ENCODE assay signal across 16 mouse cellular contexts in genomic region chr3:17791381-17792320, GRCm38 (mm10).
DNase-seq lines count a peak whose midpoint lies in the region; ATAC-seq lines count a peak whose summit lies in the region.
"Had no signal": no experiment of that assay in that cellular context is flagged by ENCODE, and none has a peak within 500 bp of the region (broad histone marks: within the 10 kb centered on the region; RNA-seq: fewer than 3 reads in every experiment).

No protein-coding gene starts in this region.

- peaks cover 21% of the 10 kb centered on the region for H3K4me1 ChIP-seq in forebrain, embryonic 11.5 days (replicated peaks; ENCODE audit: control insufficient read depth, insufficient read depth, low read length)
- H3K4me1 ChIP-seq in hindbrain, embryonic 15.5 days (replicated peaks): peaks cover 17% of the 10 kb centered on the region
- H3K4me1 ChIP-seq in neural tube, embryonic 13.5 days (replicated peaks): peaks cover 22% of the 10 kb centered on the region

- no peaks in the 10 kb centered on the region for H3K9me3 ChIP-seq in forebrain, embryonic 11.5 days (ENCODE audit: control insufficient read depth, low read length)
- no peaks in the 10 kb centered on the region for H3K9me3 ChIP-seq in hindbrain, embryonic 15.5 days
- H3K9me3 ChIP-seq in neural tube, embryonic 13.5 days: no peaks in the 10 kb centered on the region
- H3K9me3 ChIP-seq: heart, embryonic 13.5 days; stomach, embryonic 15.5 days had no signal

- DNase-seq in embryo, embryonic 11 days: peak; percentile 52
- no peak for DNase-seq in forebrain, embryonic 11.5 days (ENCODE audit: low spot score)
- DNase-seq in frontal cortex, postnatal 14 days (ENCODE audit: low spot score in 2 of 2): no peak
- DNase-seq in right cerebral cortex, adult 2 months (ENCODE audit: low spot score in 2 of 2): no peak
- DNase-seq in heart, adult 11 months: no peak
- DNase-seq: adrenal gland, postnatal 25 days; cerebellum, adult 11 months; gastrocnemius, adult 2 months; kidney, postnatal 36 days; left cerebral cortex, postnatal 4 days; liver, postnatal 0 days had no signal

- WGBS in forebrain, embryonic 11.5 days: 11% methylated on average over 8 of the region's 8 CpGs
- WGBS in hindbrain, embryonic 15.5 days: 17% methylated on average over 8 of the region's 8 CpGs
- WGBS in neural tube, embryonic 13.5 days: 9% methylated on average over 8 of the region's 8 CpGs

- H3K36me3 ChIP-seq in forebrain, embryonic 11.5 days (ENCODE audit: control insufficient read depth, insufficient read depth, low read length): 0 out of 2 replicates have a peak, but pooled peaks cover 5% of the 10 kb centered on the region
- peaks cover 4% of the 10 kb centered on the region; the same call in 1 of the 2 replicates for H3K36me3 ChIP-seq in hindbrain, embryonic 15.5 days
- H3K36me3 ChIP-seq in neural tube, embryonic 13.5 days: peaks cover 14% of the 10 kb centered on the region; the same call in 1 of the 2 replicates
- H3K36me3 ChIP-seq: heart, embryonic 13.5 days; stomach, embryonic 15.5 days had no signal

- H3K4me2 ChIP-seq in forebrain, embryonic 11.5 days (ENCODE audit: low read depth, low read length, severe bottlenecking): peak overlapping the region; percentile 38
- H3K4me2 ChIP-seq in hindbrain, embryonic 15.5 days: peak overlapping the region; percentile 98
- H3K4me2 ChIP-seq in neural tube, embryonic 13.5 days: peak overlapping the region; percentile 45
- H3K4me2 ChIP-seq: stomach, embryonic 15.5 days had no signal

- peak overlapping the region; percentile 74 for H3K4me3 ChIP-seq in forebrain, embryonic 11.5 days (ENCODE audit: low read depth, low read length)
- H3K4me3 ChIP-seq in hindbrain, embryonic 15.5 days: peak overlapping the region; percentile 66
- H3K4me3 ChIP-seq in neural tube, embryonic 13.5 days: peak overlapping the region; percentile 70
- H3K4me3 ChIP-seq: gastrocnemius, adult 2 months; stomach, embryonic 15.5 days had no signal

- peak overlapping the region; percentile 95 for H3K27ac ChIP-seq in forebrain, embryonic 11.5 days (ENCODE audit: low read depth, low read length)
- peak overlapping the region; percentile 99 for H3K27ac ChIP-seq in hindbrain, embryonic 15.5 days (replicated peaks)
- peak overlapping the region; percentile 100 for H3K27ac ChIP-seq in neural tube, embryonic 13.5 days (replicated peaks)
- H3K27ac ChIP-seq: gastrocnemius, adult 2 months; heart, embryonic 13.5 days; stomach, embryonic 15.5 days had no signal

- H3K27me3 ChIP-seq in forebrain, embryonic 11.5 days (ENCODE audit: control insufficient read depth, insufficient read depth, low read length): no peaks in the 10 kb centered on the region
- H3K27me3 ChIP-seq in hindbrain, embryonic 15.5 days: no peaks in the 10 kb centered on the region
- H3K27me3 ChIP-seq in neural tube, embryonic 13.5 days: peaks cover 4% of the 10 kb centered on the region; the same call in 1 of the 2 replicates

- ATAC-seq in forebrain, embryonic 11.5 days (replicated peaks; ENCODE audit: low FRiP score): no peak
- no peak for ATAC-seq in hindbrain, embryonic 15.5 days (ENCODE audit: low FRiP score, low read depth)
- no peak for ATAC-seq in neural tube, embryonic 13.5 days (ENCODE audit: low read depth)
- ATAC-seq: inflammation-experienced regulatory T-cells, adult 6 months; liver, postnatal 0 days had no signal

- peak overlapping the region; percentile 98 for H3K9ac ChIP-seq in forebrain, embryonic 11.5 days (ENCODE audit: low read length)
- H3K9ac ChIP-seq in hindbrain, embryonic 15.5 days: peak overlapping the region; percentile 82
- H3K9ac ChIP-seq in neural tube, embryonic 13.5 days: peak overlapping the region; percentile 100
- H3K9ac ChIP-seq: heart, embryonic 13.5 days; liver, postnatal 0 days; stomach, embryonic 15.5 days had no signal

Comparison
In these comparisons a context has a peak if more than half of its experiments do, and no peak if none do; other contexts are left out.
1. H3K4me2 ChIP-seq: peak in every context shown above with its lines; median percentile 98 in hindbrain, embryonic 15.5 days; 45 in neural tube, embryonic 13.5 days; 38 in forebrain, embryonic 11.5 days.